Mouse (Mus musculus) small intestine, adult 2 months (tissue): ENCODE measurements around the gene Extl1. TPM values are rescaled to one million over a fixed set of nuclear protein-coding genes. Genes with fewer than 3 reads are reported as not detected.
A peak's percentile ranks its signal among the peaks of the same experiment; 100 is the strongest.

Source experiments
- H3K27ac ChIP-seq: fragments of 200-500 bp; 2 replicates; pipeline ENCODE4 v1.5.1; 2012; ENCODE audit warnings: low read depth, low read length, control low read depth, inconsistent platforms; ENCODE audit not compliant: insufficient read depth
- H3K27me3 ChIP-seq: fragments of 200-500 bp; 2 replicates; pipeline ENCODE4 v1.6.1; 2012; ENCODE audit warnings: mild to moderate bottlenecking, moderate library complexity, low read length, inconsistent platforms; ENCODE audit not compliant: control insufficient read depth, insufficient read depth
- H3K36me3 ChIP-seq: fragments of 200-500 bp; 2 replicates; pipeline ENCODE4 v1.6.1; 2012; ENCODE audit warnings: mild to moderate bottlenecking, low read length, control low read depth, inconsistent platforms; ENCODE audit not compliant: control insufficient read depth, insufficient read depth
- H3K4me1 ChIP-seq: fragments of 200-500 bp; 2 replicates; pipeline ENCODE4 v1.6.1; 2012; ENCODE audit warnings: low read length, inconsistent platforms, mixed read lengths; ENCODE audit not compliant: control insufficient read depth, insufficient read depth, insufficient read length
- H3K4me3 ChIP-seq: fragments of 200-500 bp; 2 replicates; pipeline ENCODE4 v1.5.1; 2012; ENCODE audit warnings: low read depth, mild to moderate bottlenecking, control low read depth, inconsistent platforms, low read length, moderate library complexity
- CTCF ChIP-seq: fragments of 200-500 bp; IDR thresholded peaks from 2 replicates; pipeline ENCODE4 v1.5.1; 2012; ENCODE audit warnings: low read depth, mild to moderate bottlenecking, control low read depth, inconsistent platforms, low read length, moderate library complexity, mixed read lengths; ENCODE audit not compliant: insufficient replicate concordance, insufficient read length; ENCODE audit errors: extremely low read depth
- POLR2A ChIP-seq: fragments of 200-500 bp; IDR thresholded peaks from 2 replicates; pipeline ENCODE4 v1.6.1; 2012; ENCODE audit warnings: low read depth, mild to moderate bottlenecking, control low read depth, inconsistent platforms, low read length, moderate library complexity
- WGBS: fragments of 180-500 bp; shearing (Covaris S2); methylation state at CpG from one replicate; pipeline ENCODE4 v1.1.7; 2018; 5-methylcytosine and 5-hydroxymethylcytosine counted together
- polyA plus RNA-seq: library from polyadenylated mRNA; depleted of rRNA; stranded (reverse); fragments of >200 nt; gene quantifications from 2 replicates; pipeline ENCODE4 v1.2.3, GENCODE M21; 2012

Gene Extl1
- polyA plus RNA-seq, 1 experiment = 1.5 TPM

GRCm38 (mm10) chr4:134351329-134352260, 32.1 kb downstream of the Extl1 start:
- TF ChIP-seq CTCF = no peak
- TF ChIP-seq POLR2A = 0 out of 2 replicates have a peak, but pooled peaks have one; percentile 21
- WGBS = 50% methylated on average over 18 of the region's 18 CpGs
- Histone ChIP-seq H3K4me3 (no peak overlapping the region), H3K27me3 (no peaks in the 10 kb centered on the region), H3K36me3 (peaks cover 18% of the 10 kb centered on the region), H3K4me1 (peaks cover 43% of the 10 kb centered on the region), H3K27ac (no peak overlapping the region)

- no peaks in the 10 kb centered on the region for H3K27me3 ChIP-seq
- peaks cover 20% of the 10 kb centered on the region for H3K36me3 ChIP-seq
- H3K4me3 ChIP-seq = no peak overlapping the region
- peaks cover 42% of the 10 kb centered on the region for H3K4me1 ChIP-seq
- TF ChIP-seq POLR2A = no peak
- TF ChIP-seq CTCF = no peak
- H3K27ac ChIP-seq = no peak overlapping the region
- WGBS = 85% methylated on average over 6 of the region's 6 CpGs
These were observed 33.0 kb downstream of the Extl1 start for GRCm38 (mm10) chr4:134350641-134351040.

GRCm38 (mm10) chr4:134349829-134350228, 33.8 kb downstream of the Extl1 start:
- Histone ChIP-seq H3K4me1 (peaks cover 35% of the 10 kb centered on the region), H3K27me3 (no peaks in the 10 kb centered on the region), H3K27ac (no peak overlapping the region), H3K36me3 (peaks cover 20% of the 10 kb centered on the region), H3K4me3 (no peak overlapping the region)
- WGBS = 82% methylated on average over 7 of the region's 7 CpGs
- TF ChIP-seq CTCF = no peak
- TF ChIP-seq POLR2A = no peak

GRCm38 (mm10) chr4:134348545-134348944, 35.1 kb downstream of the Extl1 start:
- Histone ChIP-seq H3K27ac (no peak overlapping the region), H3K27me3 (no peaks in the 10 kb centered on the region), H3K36me3 (peaks cover 20% of the 10 kb centered on the region), H3K4me1 (peaks cover 24% of the 10 kb centered on the region), H3K4me3 (peak overlapping the region; percentile 11; the same call in 1 of the 2 replicates)
- 33% methylated on average over 5 of the region's 5 CpGs for WGBS
- TF ChIP-seq CTCF = no peak
- no peak for TF ChIP-seq POLR2A

- 27% methylated on average over 11 of the region's 11 CpGs for WGBS
- peaks cover 22% of the 10 kb centered on the region for H3K4me1 ChIP-seq
- peak overlapping the region; percentile 72 for H3K27ac ChIP-seq
- peak overlapping the region; percentile 15 for H3K4me3 ChIP-seq
- TF ChIP-seq POLR2A = peak; percentile 10; the same call in 1 of the 2 replicates
- TF ChIP-seq CTCF = 0 out of 2 replicates have a peak, but pooled peaks have one; percentile 2
- H3K27me3 ChIP-seq = no peaks in the 10 kb centered on the region
- H3K36me3 ChIP-seq = peaks cover 20% of the 10 kb centered on the region
These were observed 35.6 kb downstream of the Extl1 start for GRCm38 (mm10) chr4:134348078-134348477.

- TF ChIP-seq CTCF (no peak), POLR2A (no peak)
- Histone ChIP-seq H3K4me1 (peaks cover 20% of the 10 kb centered on the region), H3K27me3 (peaks cover 2% of the 10 kb centered on the region; the same call in 1 of the 2 replicates), H3K4me3 (peak overlapping the region; percentile 48), H3K27ac (0 out of 2 replicates have a peak overlapping the region, but pooled peaks have one; percentile 18), H3K36me3 (peaks cover 10% of the 10 kb centered on the region)
- 62% methylated on average over 15 of the region's 15 CpGs for WGBS
These were observed 37.8 kb downstream of the Extl1 start for GRCm38 (mm10) chr4:134345802-134346201.

GRCm38 (mm10) chr4:134344620-134345019, 39.0 kb downstream of the Extl1 start:
- peaks cover 6% of the 10 kb centered on the region for H3K36me3 ChIP-seq
- H3K27me3 ChIP-seq = peaks cover 2% of the 10 kb centered on the region; the same call in 1 of the 2 replicates
- peak overlapping the region; percentile 31; the same call in 1 of the 2 replicates for H3K4me3 ChIP-seq
- 25% methylated on average over 3 of the region's 3 CpGs for WGBS
- peaks cover 20% of the 10 kb centered on the region for H3K4me1 ChIP-seq
- no peak; the same call in 1 of the 2 replicates for TF ChIP-seq POLR2A
- TF ChIP-seq CTCF = peak; percentile 57; the same call in 1 of the 2 replicates
- peak overlapping the region; percentile 32; the same call in 1 of the 2 replicates for H3K27ac ChIP-seq
